Mouse (Mus musculus): ENCODE measurements around the gene Srl. TPM values are rescaled to one million over a fixed set of nuclear protein-coding genes. Genes with fewer than 3 reads are reported as not detected.
"Not testable (repeated sequence)": the region's sequence is repeated elsewhere in the genome, so short reads cannot be mapped to it uniquely, and the experiment has no call there.

Srl gene
- under 1 TPM; 0.42 to 0.97 TPM for polyA plus RNA-seq (2017; shearing (Covaris generic))

GRCm38 (mm10) chr16:4541501-4542198 lies at the start of gene Srl:
Gene Srl, minus strand, starts transcription at chr16:4541816.
- peak; percentile 97 for ATAC-seq

- ATAC-seq = no peak
Measured at GRCm38 (mm10) chr16:4590236-4590635, 48.6 kb upstream of the Srl start.

DNA sequence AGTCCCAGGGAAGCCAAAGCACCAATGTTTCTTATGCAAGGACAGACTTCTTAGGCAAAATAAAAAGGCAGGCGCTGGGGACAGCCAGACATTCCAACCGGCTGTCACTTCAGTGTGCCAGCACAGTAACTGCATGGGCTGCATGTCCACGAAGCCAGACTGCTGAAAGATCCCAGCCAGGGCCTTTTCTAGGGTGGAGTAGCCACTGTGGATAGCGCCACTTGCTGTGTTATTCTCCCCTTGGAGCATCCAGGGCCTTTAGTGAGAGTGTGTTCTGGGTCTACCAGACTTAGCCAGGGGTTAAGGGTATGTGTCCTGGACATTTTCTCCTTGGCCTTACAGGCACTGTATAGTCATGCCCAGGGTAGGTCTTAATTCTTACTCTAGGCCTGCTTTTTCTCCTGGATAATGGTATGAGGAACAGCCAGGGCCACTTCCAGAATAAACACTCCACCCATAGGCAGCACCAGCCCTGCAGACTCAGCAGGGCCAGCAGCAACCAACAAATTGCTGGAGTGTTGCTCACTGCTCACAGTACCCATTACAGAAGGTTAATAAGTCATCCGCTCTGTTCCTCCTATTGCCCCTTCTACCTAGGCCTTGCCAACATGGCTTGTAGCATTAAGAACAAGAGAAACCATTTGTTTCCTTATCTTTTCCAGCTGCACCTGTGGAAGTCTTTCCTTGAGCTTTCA lies 46.0 kb upstream of the Srl start:
- no peak for ATAC-seq

DNA sequence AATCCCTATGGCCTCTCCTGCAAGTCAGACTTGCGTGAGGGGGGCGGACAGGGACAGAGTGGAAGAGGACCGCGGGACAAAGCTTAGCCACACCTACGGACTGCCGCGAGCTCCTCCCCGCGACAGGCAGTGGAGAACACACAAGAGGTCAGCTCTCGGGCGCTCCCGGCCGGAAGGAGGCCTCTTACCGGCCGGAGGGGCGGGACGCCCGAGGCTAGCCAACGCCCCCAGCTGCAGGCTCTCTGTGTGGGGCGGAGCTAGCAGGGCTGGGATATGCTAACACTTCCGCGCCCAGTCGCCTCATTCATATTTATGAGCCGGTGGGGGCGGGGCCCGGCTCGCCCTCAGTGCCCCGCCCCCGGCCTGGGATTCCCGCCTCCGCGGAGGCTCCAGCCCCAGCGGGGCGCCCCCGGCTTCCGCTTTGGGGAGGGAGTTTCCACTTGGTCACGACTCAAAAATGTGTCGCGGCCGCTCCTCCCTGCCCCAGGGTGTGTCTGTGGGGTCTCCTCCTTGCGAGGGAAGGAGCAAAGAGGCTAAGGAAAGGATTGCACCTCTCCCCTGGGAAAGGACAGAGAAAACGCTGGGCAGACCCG lies 45.0 kb upstream of the Srl start:
- ATAC-seq = peak; percentile 89

DNA sequence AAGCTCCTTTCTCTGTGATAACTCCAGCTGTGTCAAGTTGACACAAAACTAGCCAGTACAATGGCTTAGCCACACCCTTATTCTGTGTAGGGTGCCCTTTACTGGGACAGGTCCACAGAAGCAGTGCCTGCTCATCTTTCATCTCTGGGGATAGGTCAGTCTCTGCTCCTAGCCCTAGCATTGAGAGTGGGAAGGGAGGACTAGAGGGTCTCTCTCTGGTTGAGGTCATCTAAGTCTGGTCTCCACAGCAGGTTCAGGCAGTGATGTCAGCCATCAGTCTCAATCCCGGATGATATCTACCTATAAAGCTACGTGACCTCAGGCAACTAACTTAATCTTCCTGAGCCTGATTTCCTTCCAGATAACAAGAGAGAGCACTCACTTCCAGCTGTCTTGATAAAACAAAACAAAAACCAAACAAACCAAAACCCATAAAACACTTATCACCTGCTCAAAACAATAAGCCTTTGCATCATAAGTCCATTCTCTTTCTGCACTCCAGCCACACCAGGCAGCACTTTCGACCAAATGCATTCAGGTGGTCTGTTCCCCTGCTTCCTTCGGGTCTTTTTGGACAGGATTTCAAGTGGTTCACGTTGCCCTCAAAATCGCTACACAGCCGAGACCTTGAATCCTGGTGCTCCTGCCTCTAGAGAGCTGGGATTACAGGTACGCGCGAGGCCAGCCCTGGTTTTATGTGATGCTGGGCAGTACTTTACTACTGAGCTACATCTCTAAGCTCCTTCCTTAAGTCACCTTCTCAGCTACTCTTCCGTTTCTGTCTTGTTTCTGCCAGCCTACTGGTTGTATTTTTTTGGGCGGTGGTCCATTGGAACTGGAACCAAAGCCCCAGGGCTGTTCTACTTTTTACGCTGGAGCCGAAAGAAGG lies 44.3 kb upstream of the Srl start:
- ATAC-seq = peak; percentile 13

GRCm38 (mm10) chr16:4584438-4584837 lies 42.8 kb upstream of the Srl start:
- ATAC-seq = no peak

GRCm38 (mm10) chr16:4583807-4584206 lies 42.2 kb upstream of the Srl start:
- peak; percentile 50 for ATAC-seq

GRCm38 (mm10) chr16:4581179-4581578 lies 39.6 kb upstream of the Srl start:
- not testable (repeated sequence) for ATAC-seq

DNA sequence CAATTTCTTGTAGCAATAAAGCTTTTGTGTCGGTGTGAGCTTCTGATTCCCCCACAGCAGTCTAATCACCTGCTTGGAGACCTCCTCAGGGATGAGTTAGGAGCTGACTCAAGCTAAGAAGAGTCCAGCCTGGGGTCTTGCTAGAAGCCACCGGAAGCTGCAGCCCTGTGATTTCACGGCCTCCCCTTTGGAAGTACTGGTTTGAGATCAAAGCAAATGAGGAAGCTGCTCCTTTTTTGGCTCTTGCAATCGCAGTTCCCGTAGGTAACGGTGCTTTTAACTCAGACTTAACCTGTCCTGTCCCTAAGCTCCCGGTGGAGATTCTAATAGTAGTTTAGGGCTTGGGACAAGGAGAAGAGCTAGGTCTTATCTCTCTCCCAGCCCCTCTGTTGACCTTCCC lies 37.0 kb upstream of the Srl start:
- no peak for ATAC-seq

DNA sequence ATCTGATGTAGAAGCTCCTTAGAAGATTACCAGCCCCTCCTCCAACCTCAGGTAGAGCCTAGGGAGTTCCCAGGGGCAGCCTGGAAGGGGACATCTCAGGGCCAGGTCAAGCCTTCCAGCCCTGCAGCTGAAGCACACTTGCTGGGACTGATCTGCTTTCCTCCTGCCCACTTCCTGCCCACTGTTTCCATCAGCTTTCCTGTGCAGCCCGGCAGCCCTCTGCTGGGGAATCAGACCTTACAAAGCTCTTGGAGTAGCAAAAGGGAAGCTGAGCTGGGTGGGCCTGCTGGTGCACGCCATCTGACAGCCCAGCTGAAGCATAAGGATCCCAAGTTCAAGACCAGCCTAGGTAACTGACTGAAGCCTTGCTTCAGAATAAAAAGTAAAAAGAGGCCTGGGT lies 35.3 kb upstream of the Srl start:
- peak; percentile 65 for ATAC-seq

GRCm38 (mm10) chr16:4576038-4576437 lies 34.4 kb upstream of the Srl start:
- no peak for ATAC-seq

DNA sequence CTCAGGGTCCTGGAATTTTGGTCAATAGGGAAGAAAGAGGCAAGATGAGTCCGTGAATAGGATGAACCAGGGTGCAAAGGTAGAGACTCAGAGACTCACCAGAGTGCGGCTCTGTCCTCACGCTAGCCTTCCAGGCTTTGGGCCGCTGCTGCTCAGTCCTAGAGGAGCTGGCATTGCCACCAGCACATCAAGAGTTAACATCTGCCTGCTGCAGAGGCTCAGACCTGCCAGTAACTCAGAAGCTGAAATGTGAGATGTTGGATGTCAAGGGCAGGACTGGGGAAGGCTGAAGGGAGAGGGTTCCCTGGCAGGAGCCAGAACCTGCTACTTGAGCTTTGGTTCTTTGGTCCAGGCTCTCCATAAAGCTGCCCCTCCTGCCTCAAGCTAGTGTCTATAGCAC lies 29.1 kb upstream of the Srl start:
- ATAC-seq = no peak

DNA sequence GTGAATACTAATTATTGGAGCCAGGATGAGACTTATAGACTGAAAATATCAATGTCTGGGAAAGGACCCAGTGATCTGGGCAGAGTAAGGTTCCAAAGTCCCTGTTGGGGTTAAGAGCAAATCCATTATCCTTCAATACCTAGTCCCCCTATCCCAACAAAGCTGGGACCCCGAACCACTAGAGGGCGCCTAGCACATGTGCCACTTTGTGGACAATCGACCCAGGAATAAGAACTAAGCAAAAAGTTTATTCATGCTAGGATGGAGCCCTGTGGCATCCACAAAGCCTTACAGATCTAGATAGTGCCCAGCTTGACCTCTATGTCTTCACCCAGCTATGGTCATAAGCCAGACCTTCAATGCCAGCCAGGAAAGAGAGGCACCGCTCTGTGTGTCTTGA lies 26.3 kb upstream of the Srl start:
- peak; percentile 76 for ATAC-seq

DNA sequence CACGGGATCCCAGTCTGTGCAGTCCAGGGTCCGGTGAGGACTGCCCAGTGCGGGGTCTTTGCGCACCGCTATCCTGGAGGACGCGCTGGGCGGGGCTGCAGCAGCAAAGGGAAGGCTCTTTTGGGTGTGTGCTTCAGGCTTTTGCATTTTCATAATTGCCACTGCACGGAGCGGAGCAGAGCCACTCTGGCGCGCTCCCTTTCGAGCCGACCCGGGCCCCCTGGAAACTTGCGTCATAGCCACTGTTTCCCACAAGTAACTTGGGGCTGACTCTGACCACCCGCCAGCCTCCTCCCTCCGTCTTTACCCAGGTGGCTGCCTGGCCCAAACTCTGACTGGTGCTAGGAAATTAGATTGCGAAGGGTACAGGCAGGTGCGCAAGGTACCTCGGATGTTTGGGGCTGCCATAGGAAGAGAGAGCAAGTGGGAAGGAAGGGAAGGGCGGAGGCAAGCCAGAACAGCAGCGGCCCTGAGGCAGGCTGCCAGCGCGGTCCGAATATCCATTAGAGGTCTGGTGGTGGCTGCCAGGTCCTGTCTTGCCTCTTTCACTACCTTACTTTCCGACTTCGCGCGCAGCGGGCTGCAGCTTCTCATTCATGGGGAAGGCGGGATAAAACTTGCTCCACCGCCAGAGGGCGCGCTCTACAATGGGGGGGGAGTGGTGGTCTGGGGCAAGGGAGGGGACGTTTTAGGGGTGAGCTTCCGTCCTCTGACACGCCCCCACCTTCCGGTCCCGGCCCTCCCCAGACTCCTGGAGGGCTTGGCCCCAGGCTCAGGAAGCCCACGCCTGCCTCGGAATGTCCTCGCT lies 18.7 kb upstream of the Srl start:
- ATAC-seq = peak; percentile 13

- ATAC-seq = peak; percentile 35
Measured at GRCm38 (mm10) chr16:4559715-4560144, 18.1 kb upstream of the Srl start, which contains the start of gene Tfap4. Gene Tfap4, minus strand, starts transcription at chr16:4559854.

DNA sequence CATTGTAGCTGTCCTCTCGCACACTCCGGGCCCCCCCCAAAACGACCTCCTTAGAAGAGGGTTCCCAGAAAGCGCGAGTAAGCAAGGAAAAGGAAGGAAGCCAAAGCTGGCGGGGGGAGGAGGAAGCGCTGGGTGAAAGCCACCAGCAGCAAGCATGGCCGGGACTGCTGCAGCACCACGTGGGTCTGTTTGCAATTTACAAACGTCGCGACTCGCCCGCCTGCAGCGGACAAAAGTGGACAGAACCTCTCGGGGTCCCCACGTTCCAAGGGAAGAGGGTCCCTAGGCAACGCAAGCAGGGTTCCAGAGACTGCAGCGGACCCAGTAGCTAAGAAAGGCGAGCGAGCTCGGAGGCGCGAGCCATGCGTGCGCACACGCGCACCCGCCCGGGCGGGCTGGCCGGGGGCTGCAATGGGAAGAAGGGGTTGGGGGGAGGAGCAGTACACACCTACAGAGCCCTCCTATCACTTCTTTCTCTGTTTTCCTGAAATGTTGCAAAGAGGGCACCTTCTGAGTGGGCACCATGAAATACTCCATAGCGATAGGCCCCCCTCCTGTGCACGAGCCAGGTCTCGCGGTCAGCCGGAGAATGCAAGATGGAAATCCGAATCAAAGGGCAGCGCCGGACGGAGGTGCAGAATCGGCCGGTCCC lies 17.5 kb upstream of the Srl start:
- peak; percentile 11 for ATAC-seq

DNA sequence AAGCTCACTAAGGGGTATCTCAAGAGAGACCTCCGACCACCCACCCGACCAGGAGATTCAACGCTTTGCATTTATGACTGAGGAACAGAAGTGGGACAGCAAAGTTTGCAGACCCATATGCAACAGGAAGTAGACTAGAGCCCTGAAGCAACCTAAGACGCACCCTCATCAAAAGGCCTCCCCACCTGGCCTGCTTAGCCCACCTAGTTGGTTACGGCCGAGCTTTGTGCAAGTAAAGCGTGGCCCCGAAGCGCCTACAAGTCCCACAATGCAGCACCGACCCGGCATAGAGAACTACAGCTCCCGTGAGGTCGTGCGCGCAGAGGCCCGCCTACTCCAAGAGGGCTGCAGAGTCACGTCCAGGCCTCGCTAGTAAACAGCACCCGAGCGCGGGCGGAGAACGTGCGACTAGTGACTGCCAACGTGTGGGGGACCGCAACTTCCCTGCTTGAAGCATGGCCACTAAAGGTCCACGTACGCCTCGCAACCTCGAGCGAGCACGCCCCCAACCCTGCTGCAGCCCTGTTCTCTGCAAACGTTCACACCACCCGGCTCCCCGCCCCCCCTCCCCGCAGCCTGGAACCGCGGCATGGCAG lies 16.9 kb upstream of the Srl start:
- ATAC-seq = peak; percentile 87

GRCm38 (mm10) chr16:4557949-4558348 lies 16.3 kb upstream of the Srl start:
- ATAC-seq = peak; percentile 61

GRCm38 (mm10) chr16:4557085-4557484 lies 15.5 kb upstream of the Srl start:
- ATAC-seq = no peak

DNA sequence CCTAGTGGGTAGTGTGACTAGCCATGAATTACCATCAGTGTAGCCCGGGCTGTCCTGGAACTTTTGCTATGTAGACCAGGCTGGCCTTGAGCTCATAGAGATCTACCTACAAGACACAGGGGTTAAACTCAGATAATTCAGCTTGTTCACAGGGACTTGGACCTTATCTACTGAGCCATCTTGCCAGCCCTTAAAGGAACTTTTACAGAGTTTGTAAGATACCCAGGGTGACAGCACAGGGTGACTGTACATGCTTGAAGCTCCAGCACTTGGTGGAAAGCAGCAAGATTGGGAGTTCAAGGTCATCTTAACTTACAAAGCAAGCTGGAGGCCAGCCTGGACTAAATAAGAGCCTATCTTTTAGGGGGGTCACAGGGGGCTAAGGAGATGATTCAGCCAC lies 13.9 kb upstream of the Srl start:
- no peak for ATAC-seq

Data from CD4-positive, CD25-positive, alpha-beta regulatory T cell, adult 4 months (primary cell).